Mouse (Mus musculus) thymus, adult 2 months (tissue): ENCODE data around the gene Gclm.

Source experiments
- CTCF ChIP-seq: fragments of 200-500 bp; IDR thresholded peaks from 2 replicates; pipeline ENCODE4 v1.5.1; 2012; ENCODE audit warnings: mild to moderate bottlenecking, control low read depth, low read length, moderate library complexity, borderline replicate concordance; ENCODE audit not compliant: control insufficient read depth, poor library complexity, insufficient read depth; ENCODE audit errors: extremely low read depth
- POLR2A ChIP-seq: fragments of 200-500 bp; IDR thresholded peaks from 2 replicates; pipeline ENCODE4 v1.6.1; 2012; ENCODE audit warnings: mild to moderate bottlenecking, low read length, control low read depth, moderate library complexity; ENCODE audit not compliant: control insufficient read depth, poor library complexity, insufficient read depth; ENCODE audit errors: extremely low read depth

DNA sequence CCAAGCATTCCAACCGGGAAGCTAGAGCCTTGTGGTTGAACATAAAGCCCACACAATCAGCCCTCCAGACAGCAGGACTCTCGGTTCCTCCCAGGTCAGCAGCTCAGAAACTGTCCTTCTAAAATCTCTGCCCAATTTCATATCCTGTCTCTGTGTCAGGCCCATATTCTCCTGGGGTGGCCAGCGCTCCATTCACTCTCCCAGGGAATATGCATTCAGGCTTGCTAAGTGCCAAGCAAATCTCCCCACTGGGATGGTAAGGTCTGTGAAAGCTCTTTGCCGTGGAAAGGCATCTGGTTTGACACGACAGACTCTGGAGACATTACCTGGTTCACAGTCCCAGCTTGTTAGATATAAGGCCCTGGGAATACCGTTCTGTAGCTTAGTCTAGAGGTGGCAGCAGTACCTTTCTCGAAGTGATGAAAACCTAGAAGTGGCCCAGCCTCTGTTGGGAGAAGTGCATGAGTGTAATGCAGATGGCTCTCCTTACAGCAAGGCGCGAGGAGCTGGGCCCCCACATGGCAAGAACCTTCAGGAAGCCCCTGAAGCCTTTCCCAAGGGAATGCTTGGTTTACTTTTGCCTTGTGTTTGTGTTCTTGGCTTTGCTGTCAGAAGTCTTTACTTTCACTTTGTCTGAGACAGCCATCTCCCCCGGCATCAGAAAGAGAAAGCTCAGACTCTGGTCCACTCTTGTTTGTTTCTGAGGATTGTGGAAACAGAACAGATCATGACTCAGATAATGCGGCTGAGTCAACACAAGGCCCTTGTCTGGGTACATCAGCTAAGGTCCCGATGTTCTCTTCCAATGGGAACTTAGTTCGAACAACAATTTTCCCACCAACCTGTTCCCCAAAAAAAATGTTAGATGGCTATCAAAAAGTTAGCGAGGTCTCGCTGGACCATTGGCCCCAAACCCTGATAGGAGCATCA lies 36.8 kb upstream of the Gclm start:
- TF ChIP-seq CTCF (no peak), POLR2A (no peak)
